Mouse (Mus musculus): ENCODE data around the gene Ppp2r3d. TPM values are rescaled to one million over a fixed set of nuclear protein-coding genes. Genes with fewer than 3 reads are reported as not detected.

The Ppp2r3d gene
- polyA plus RNA-seq, 1 experiment from 2014 or later, result 158 TPM

Other genes with a start within 250 kb of the Ppp2r3d start
- gene 2010315B03Rik, start 164.2 kb downstream of the Ppp2r3d start, polyA plus RNA-seq (2015; fragmentation: Nextera tagmentation; extraction: Ambion mirVana), result 11.5 and 12.7 TPM in 2 replicates
- gene Gm21836, start 16.9 kb upstream of the Ppp2r3d start, polyA plus RNA-seq (2015; fragmentation: Nextera tagmentation; extraction: Ambion mirVana), result not detected in 2 replicates